Mouse (Mus musculus) ES-E14 (cell line): ENCODE measurements around the gene Washc2. TPM values are rescaled to one million over a fixed set of nuclear protein-coding genes. Genes with fewer than 3 reads are reported as not detected.

Source experiments
- DNase-seq: peaks from one replicate; pipeline ENCODE4 v3.0.0-alpha.2; 2013; ENCODE audit warnings: low read depth, low spot score
- H3K27ac ChIP-seq: 2 replicates; pipeline ENCODE4 v1.5.1; 2012; ENCODE audit warnings: low read depth, mild to moderate bottlenecking, low read length, moderate library complexity, mixed read lengths; ENCODE audit not compliant: poor library complexity, insufficient read depth, severe bottlenecking
- H3K36me3 ChIP-seq: 2 replicates; pipeline ENCODE4 v1.6.1; 2012; ENCODE audit warnings: mild to moderate bottlenecking, low read length, moderate library complexity, mixed read lengths; ENCODE audit not compliant: control insufficient read depth, poor library complexity, insufficient read depth, severe bottlenecking
- H3K4me1 ChIP-seq, 2 experiments: fragments of 150-350 bp in 1 of 2; sonication (generic) in 1 of 2; 2 replicates each; pipeline ENCODE4 v1.6.1; 2012; ENCODE audit warnings: low read length in 2 of 2, mild to moderate bottlenecking in 1 of 2, mixed read lengths in 1 of 2; ENCODE audit not compliant: control insufficient read depth in 2 of 2, insufficient read depth in 2 of 2, poor library complexity in 1 of 2
- H3K4me3 ChIP-seq, 2 experiments: fragments of 150-350 bp in 1 of 2; sonication (generic) in 1 of 2; 2 replicates each; pipeline ENCODE4 v1.5.1; 2012; ENCODE audit warnings: low read length in 2 of 2, low read depth in 1 of 2, mild to moderate bottlenecking in 1 of 2, mixed read lengths in 1 of 2; ENCODE audit not compliant: insufficient read depth in 1 of 2, poor library complexity in 1 of 2, severe bottlenecking in 1 of 2
- H3K9ac ChIP-seq: 2 replicates; pipeline ENCODE4 v1.6.1; 2012; ENCODE audit warnings: low read depth, mild to moderate bottlenecking, low read length, mixed read lengths; ENCODE audit not compliant: poor library complexity, insufficient read depth, severe bottlenecking
- H3K9me3 ChIP-seq: fragments of 150-350 bp; sonication (generic); 2 replicates; pipeline ENCODE4 v1.6.1; 2012; ENCODE audit warnings: low read depth, mild to moderate bottlenecking, low read length; ENCODE audit not compliant: control insufficient read depth, insufficient read depth
- CHD2 ChIP-seq: IDR thresholded peaks from 2 replicates; pipeline ENCODE4 v1.6.1; 2014; ENCODE audit warnings: mild to moderate bottlenecking, low read depth, low read length, inconsistent platforms
- HCFC1 ChIP-seq: IDR thresholded peaks from 2 replicates; pipeline ENCODE4 v1.6.1; 2012; ENCODE audit warnings: low read length, inconsistent platforms, borderline replicate concordance; ENCODE audit not compliant: insufficient read depth
- MAFK ChIP-seq: IDR thresholded peaks from 2 replicates; pipeline ENCODE4 v1.6.1; 2014; ENCODE audit warnings: mild to moderate bottlenecking, low read depth, low read length, inconsistent platforms; ENCODE audit not compliant: insufficient read depth
- ZC3H11A ChIP-seq: IDR thresholded peaks from 2 replicates; pipeline ENCODE4 v1.6.1; 2012; ENCODE audit warnings: low read depth, mild to moderate bottlenecking, inconsistent platforms, low read length, borderline replicate concordance
- ZNF384 ChIP-seq: IDR thresholded peaks from 2 replicates; pipeline ENCODE4 v1.6.1; 2012; ENCODE audit warnings: low read depth, low read length, inconsistent platforms
- in situ Hi-C, 2 experiments: fragments of 600-800 bp; cut with MboI; formaldehyde crosslinking; loops; one replicate each; pipeline ENCODE4 v1.15.1; 2025; ENCODE audit warnings: low sequenced_read_pairs in 2 of 2, inconsistent platforms in 1 of 2; ENCODE audit not compliant: unreplicated experiment in 2 of 2
- total RNA-seq: library from RNA; depleted of rRNA; stranded (reverse); fragments of 300-350 nt; gene quantifications from 2 replicates; pipeline ENCODE4 v1.2.3, GENCODE M21; 2012

The Washc2 gene
- total RNA-seq, 1 experiment: 70.6 TPM

DNA sequence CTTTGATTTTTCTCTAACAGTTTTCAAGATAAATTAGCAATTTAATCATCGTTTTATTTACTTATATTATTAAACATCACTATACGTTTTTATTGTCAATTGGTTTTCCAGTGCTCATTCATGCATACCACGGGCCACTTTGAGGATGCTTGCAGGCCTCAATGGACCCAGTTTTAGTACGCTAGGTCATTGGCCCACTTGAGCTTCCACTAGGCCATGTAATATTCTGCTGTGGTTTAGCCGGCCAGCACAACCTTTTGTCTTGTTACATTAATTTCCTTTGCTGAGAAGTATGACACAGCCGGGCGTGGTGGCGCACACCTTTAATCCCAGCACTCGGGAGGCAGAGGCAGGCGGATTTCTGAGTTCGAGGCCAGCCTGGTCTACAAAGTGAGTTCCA is 57.0 kb downstream of the Washc2 start:
- in situ Hi-C loops: no loop called here
- no peaks in the 10 kb centered on the region for H3K9me3 ChIP-seq
- H3K27ac ChIP-seq: no peak overlapping the region
- H3K9ac ChIP-seq: no peak overlapping the region
- no peak for DNase-seq
- TF ChIP-seq ZC3H11A (no peak), CHD2 (no peak), MAFK (no peak), ZNF384 (no peak), HCFC1 (no peak)
- peaks cover 8% of the 10 kb centered on the region; the same call in 1 of the 2 replicates for H3K36me3 ChIP-seq
- peak overlapping the region in 1 of 2 experiments; percentile 93; a peak in 2 of 4 replicates for H3K4me3 ChIP-seq
- H3K4me1 ChIP-seq: peaks cover 0 to 3% of the 10 kb centered on the region in 2 experiments; a peak in 3 of 4 replicates

DNA sequence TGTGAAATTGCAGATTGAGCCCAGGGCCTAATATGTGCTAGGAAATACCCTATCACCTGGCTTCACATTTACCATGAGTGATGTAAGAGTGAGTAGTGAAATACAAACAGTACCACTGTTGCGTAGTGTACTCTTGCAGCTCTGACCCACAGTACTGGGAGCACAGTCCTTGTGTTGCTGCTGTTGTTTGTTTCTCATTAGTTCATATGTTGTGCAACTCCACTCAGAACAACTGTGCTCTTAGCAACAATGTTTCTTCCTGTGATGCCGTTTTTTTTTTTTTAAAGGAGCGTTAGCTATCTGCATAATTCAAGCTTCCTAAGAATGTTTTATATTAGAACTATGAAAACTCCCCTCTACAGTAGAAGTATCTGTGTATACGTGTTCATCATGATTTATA is 57.8 kb downstream of the Washc2 start:
- no peak for DNase-seq
- H3K4me1 ChIP-seq: peaks cover 0 to 3% of the 10 kb centered on the region in 2 experiments; a peak in 3 of 4 replicates
- H3K27ac ChIP-seq: no peak overlapping the region
- H3K9ac ChIP-seq: no peak overlapping the region
- TF ChIP-seq MAFK (no peak), CHD2 (no peak), ZC3H11A (no peak), HCFC1 (no peak), ZNF384 (no peak)
- peaks cover 5% of the 10 kb centered on the region; the same call in 1 of the 2 replicates for H3K36me3 ChIP-seq
- no peak overlapping the region for H3K4me3 ChIP-seq
- in situ Hi-C loops: no loop called here
- no peaks in the 10 kb centered on the region for H3K9me3 ChIP-seq

DNA sequence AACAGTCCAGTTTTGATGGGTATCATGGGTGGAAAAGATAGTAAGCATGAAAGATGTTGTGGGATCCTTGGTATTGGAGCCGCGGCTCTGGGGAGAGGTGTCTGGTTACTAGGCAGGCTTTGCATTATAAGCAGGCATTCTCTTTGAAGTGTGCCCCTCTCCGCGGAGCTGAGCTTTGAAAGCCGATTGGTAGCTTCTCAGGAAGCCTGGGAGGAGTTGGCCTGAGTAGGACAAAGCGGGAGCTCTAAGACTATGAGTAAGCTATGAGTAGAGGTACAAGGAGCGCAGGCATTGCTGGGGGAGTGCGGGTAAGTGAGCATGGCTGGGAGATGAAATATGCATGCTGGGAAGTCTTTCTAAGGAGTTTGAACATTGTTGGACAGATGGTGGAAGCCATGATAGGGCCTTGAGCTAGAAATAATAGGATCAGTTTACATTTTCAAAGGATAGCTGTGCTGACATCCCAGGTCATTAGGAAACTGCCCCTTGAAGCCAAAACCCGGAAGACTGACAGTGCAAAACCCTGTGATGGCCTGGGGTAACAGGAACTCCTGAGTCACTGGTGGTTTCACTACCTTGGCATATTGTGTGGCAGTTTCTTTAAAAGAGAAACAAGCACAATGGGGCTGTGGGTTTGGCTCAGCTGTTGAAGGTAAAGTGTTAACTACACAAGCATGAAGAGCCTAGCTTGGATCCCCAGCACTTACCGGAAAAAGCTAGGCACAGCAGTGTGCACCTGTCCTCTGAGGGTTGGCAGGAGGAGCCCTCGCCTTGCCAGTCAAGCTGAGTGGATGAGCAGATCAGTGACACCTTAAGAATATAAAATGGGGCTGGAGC is 58.7 kb downstream of the Washc2 start:
- TF ChIP-seq CHD2: no peak
- no peak for TF ChIP-seq ZC3H11A
- 0 out of 2 replicates have a peak, but pooled peaks have one; percentile 3 for TF ChIP-seq MAFK
- TF ChIP-seq ZNF384: no peak
- Histone ChIP-seq H3K9ac (no peak overlapping the region), H3K36me3 (no peaks in the 10 kb centered on the region), H3K4me3 (no peak overlapping the region), H3K9me3 (no peaks in the 10 kb centered on the region), H3K27ac (no peak overlapping the region), H3K4me1 (peaks cover 0 to 3% of the 10 kb centered on the region in 2 experiments; a peak in 3 of 4 replicates)
- peak; percentile 56 for DNase-seq
- in situ Hi-C loops: no loop called here

DNA sequence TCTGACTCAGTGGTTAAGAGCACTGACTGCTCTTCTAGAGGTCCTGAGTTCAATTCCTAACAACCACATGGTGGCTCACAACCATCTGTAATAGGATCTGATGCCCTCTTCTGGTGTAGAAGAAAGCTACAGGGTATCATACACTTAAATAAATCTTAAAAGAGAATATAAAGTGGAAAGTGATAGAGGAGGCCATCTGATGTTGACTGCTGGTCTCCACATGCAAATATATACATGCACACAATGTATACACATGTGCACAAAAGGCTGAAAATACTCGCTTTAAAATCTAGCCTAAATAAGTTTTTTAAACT is 59.2 kb downstream of the Washc2 start:
- Histone ChIP-seq H3K4me3 (no peak overlapping the region), H3K36me3 (no peaks in the 10 kb centered on the region), H3K27ac (no peak overlapping the region), H3K9ac (no peak overlapping the region), H3K9me3 (no peaks in the 10 kb centered on the region), H3K4me1 (peaks cover 0 to 3% of the 10 kb centered on the region in 2 experiments; a peak in 3 of 4 replicates)
- in situ Hi-C loops: no loop called here
- no peak for DNase-seq
- no peak for TF ChIP-seq ZNF384
- TF ChIP-seq HCFC1: no peak
- no peak for TF ChIP-seq ZC3H11A
- TF ChIP-seq MAFK: no peak
- no peak for TF ChIP-seq CHD2

DNA sequence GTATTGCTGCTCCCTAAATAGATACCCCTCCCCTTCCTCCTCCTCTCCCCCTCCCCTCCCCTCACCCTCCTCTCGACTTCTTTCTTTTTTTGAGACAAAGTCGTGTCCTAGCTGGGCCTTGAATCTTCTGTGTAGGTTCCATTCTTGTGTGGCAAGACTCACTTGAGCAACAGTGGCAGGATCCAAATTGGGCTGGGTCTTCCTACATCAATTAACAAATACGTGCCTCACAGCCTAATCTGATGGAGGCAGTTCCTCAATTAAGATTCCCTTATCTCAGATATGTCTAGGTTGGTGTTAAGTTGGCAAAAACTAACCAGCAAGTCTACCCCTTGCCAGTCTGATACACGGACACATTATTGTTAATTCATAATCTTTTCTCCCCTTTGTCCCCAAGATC is 67.9 kb downstream of the Washc2 start:
- in situ Hi-C loops: loop anchor here (25.0 kb wide), 1 partner anchor 287 kb away; the partner anchor contains the start of genes Gm5580 (in 2 of the 2) and Olfr214 (in 2 of the 2)
- Histone ChIP-seq H3K4me3 (no peak overlapping the region), H3K9ac (no peak overlapping the region), H3K9me3 (no peaks in the 10 kb centered on the region), H3K36me3 (no peaks in the 10 kb centered on the region), H3K27ac (no peak overlapping the region), H3K4me1 (no peaks in the 10 kb centered on the region)
- no peak for DNase-seq
- TF ChIP-seq ZC3H11A (no peak), CHD2 (no peak), HCFC1 (no peak), ZNF384 (no peak), MAFK (no peak)
